ENCODE assay signal across 10 mouse cellular contexts in genomic region chr1:60825256-60826186, GRCm38 (mm10).
DNase-seq lines count a peak whose midpoint lies in the region; ATAC-seq lines count a peak whose summit lies in the region.
"Had no signal": no experiment of that assay in that cellular context is flagged by ENCODE, and none has a peak within 500 bp of the region (broad histone marks: within the 10 kb centered on the region; RNA-seq: fewer than 3 reads in every experiment).

No protein-coding gene starts in this region.

- peaks cover 28% of the 10 kb centered on the region for H3K4me1 ChIP-seq in lung, embryonic 15.5 days
- H3K4me1 ChIP-seq in heart, embryonic 13.5 days, result peaks cover 32% of the 10 kb centered on the region
- H3K4me1 ChIP-seq: forebrain, embryonic 13.5 days had no signal

- H3K4me2 ChIP-seq in lung, embryonic 15.5 days, result no peak overlapping the region
- H3K4me2 ChIP-seq in heart, embryonic 13.5 days, result no peak overlapping the region
- H3K4me2 ChIP-seq: forebrain, embryonic 13.5 days had no signal

- H3K9me3 ChIP-seq in lung, embryonic 15.5 days, result no peaks in the 10 kb centered on the region
- H3K9me3 ChIP-seq in heart, embryonic 13.5 days, result no peaks in the 10 kb centered on the region
- H3K9me3 ChIP-seq: forebrain, embryonic 13.5 days had no signal

- peak overlapping the region; percentile 86 for H3K27ac ChIP-seq in lung, embryonic 15.5 days
- peak overlapping the region; percentile 72 for H3K27ac ChIP-seq in heart, embryonic 13.5 days (replicated peaks)
- H3K27ac ChIP-seq: forebrain, embryonic 13.5 days had no signal

- peak; percentile 78 for ATAC-seq in lung, embryonic 15.5 days (ENCODE audit: borderline replicate concordance, extremely low read depth, low FRiP score, low TSS enrichment)
- ATAC-seq in heart, embryonic 13.5 days (ENCODE audit: extremely low read depth, insufficient number of reproducible peaks, low FRiP score, low TSS enrichment), result no peak
- no peak for ATAC-seq in megakaryocyte, adult 5-6 weeks (ENCODE audit: poor library complexity, severe bottlenecking)
- ATAC-seq: forebrain, embryonic 13.5 days had no signal

- H3K27me3 ChIP-seq in lung, embryonic 15.5 days, result no peaks in the 10 kb centered on the region
- no peaks in the 10 kb centered on the region for H3K27me3 ChIP-seq in heart, embryonic 13.5 days (replicated peaks)
- H3K27me3 ChIP-seq: forebrain, embryonic 13.5 days had no signal

- no peak overlapping the region for H3K9ac ChIP-seq in lung, embryonic 15.5 days
- H3K9ac ChIP-seq in heart, embryonic 13.5 days, result no peak overlapping the region
- H3K9ac ChIP-seq: forebrain, embryonic 13.5 days had no signal

- H3K4me3 ChIP-seq in lung, embryonic 15.5 days, result no peak overlapping the region
- H3K4me3 ChIP-seq in heart, embryonic 13.5 days, result no peak overlapping the region
- H3K4me3 ChIP-seq: forebrain, embryonic 13.5 days had no signal

- 27% methylated on average over 9 of the region's 9 CpGs for WGBS in lung, embryonic 15.5 days
- WGBS in heart, embryonic 13.5 days, result 50% methylated on average over 9 of the region's 9 CpGs

- DNase-seq in embryo, embryonic 10 days (ENCODE audit: low spot score), result peak; percentile 26
- no peak for DNase-seq in embryo, embryonic 9.5 days (ENCODE audit: extremely low spot score)
- no peak for DNase-seq in lung, postnatal 14 days
- peak; percentile 42 for DNase-seq in skeletal muscle tissue, adult 2 months (ENCODE audit: low read depth, low spot score)
- no peak for DNase-seq in left cerebral cortex, adult 8-10 months (ENCODE audit: low spot score in 2 of 2)
- DNase-seq: adrenal gland, postnatal 10 days had no signal

- H3K36me3 ChIP-seq in lung, embryonic 15.5 days, result no peaks in the 10 kb centered on the region
- no peaks in the 10 kb centered on the region for H3K36me3 ChIP-seq in heart, embryonic 13.5 days

Comparison
In these comparisons a context has a peak if more than half of its experiments do, and no peak if none do; other contexts are left out.
1. DNase-seq: peak in embryo, embryonic 10 days (single experiment) and skeletal muscle tissue, adult 2 months (single experiment); none in embryo, embryonic 9.5 days (single experiment), lung, postnatal 14 days (single experiment) and left cerebral cortex, adult 8-10 months (0 of 2).